Comparison of ENCODE assay signal across 21 mouse cellular contexts in genomic region chr17:56471136-56471535, GRCm38 (mm10). TPM values are rescaled to one million over a fixed set of nuclear protein-coding genes. Genes with fewer than 3 reads are reported as not detected.
DNase-seq lines count a peak whose midpoint lies in the region; ATAC-seq lines count a peak whose summit lies in the region.
"Had no signal": no experiment of that assay in that cellular context is flagged by ENCODE, and none has a peak within 500 bp of the region (broad histone marks: within the 10 kb centered on the region; RNA-seq: fewer than 3 reads in every experiment).

No protein-coding gene starts in this region.

- peaks cover 32% of the 10 kb centered on the region for H3K27me3 ChIP-seq in kidney, embryonic 15.5 days
- peaks cover 21% of the 10 kb centered on the region for H3K27me3 ChIP-seq in kidney, embryonic 16.5 days (ENCODE audit: insufficient read depth, low read length)
- H3K27me3 ChIP-seq in midbrain, embryonic 14.5 days (ENCODE audit: control insufficient read depth, insufficient read depth, low read length), result no peaks in the 10 kb centered on the region

- WGBS in kidney, embryonic 15.5 days, result 79% methylated on average over 5 of the region's 5 CpGs
- WGBS in kidney, embryonic 16.5 days, result 67% methylated on average over 5 of the region's 5 CpGs
- WGBS in midbrain, embryonic 14.5 days, result 73% methylated on average over 5 of the region's 5 CpGs

- no peaks in the 10 kb centered on the region for H3K9me3 ChIP-seq in kidney, embryonic 15.5 days (replicated peaks)
- H3K9me3 ChIP-seq in kidney, embryonic 16.5 days (ENCODE audit: low read length), result 0 out of 2 replicates have a peak, but pooled peaks cover 3% of the 10 kb centered on the region
- no peaks in the 10 kb centered on the region for H3K9me3 ChIP-seq in midbrain, embryonic 14.5 days (ENCODE audit: control insufficient read depth, low read length)

- H3K36me3 ChIP-seq in kidney, embryonic 15.5 days, result 0 out of 2 replicates have a peak, but pooled peaks cover 2% of the 10 kb centered on the region
- H3K36me3 ChIP-seq in kidney, embryonic 16.5 days (ENCODE audit: insufficient read depth, low read length), result 0 out of 2 replicates have a peak, but pooled peaks cover 3% of the 10 kb centered on the region
- 0 out of 2 replicates have a peak, but pooled peaks cover 4% of the 10 kb centered on the region for H3K36me3 ChIP-seq in midbrain, embryonic 14.5 days (ENCODE audit: control insufficient read depth, insufficient read depth, low read length)
- H3K36me3 ChIP-seq: liver, embryonic 13.5 days had no signal

- peaks cover 98% of the 10 kb centered on the region for H3K4me1 ChIP-seq in kidney, embryonic 15.5 days
- peaks cover 84% of the 10 kb centered on the region for H3K4me1 ChIP-seq in kidney, embryonic 16.5 days (ENCODE audit: insufficient read depth, low read length)
- peaks cover 68% of the 10 kb centered on the region for H3K4me1 ChIP-seq in midbrain, embryonic 14.5 days (ENCODE audit: control insufficient read depth, insufficient read depth, low read length)

- DNase-seq in adrenal gland, adult (ENCODE audit: inconsistent age in 2 of 2, low spot score in 1 of 2), result peak; percentile 82 to 86
- DNase-seq in adrenal gland, postnatal 4 days (ENCODE audit: low spot score in 2 of 2), result no peak
- peak; percentile 66 to 75 for DNase-seq in adrenal gland, postnatal 36 days
- DNase-seq in midbrain, embryonic 14.5 days, result no peak
- no peak for DNase-seq in right cerebral cortex, postnatal 10 days (ENCODE audit: low spot score in 2 of 2)
- no peak for DNase-seq in embryo, embryonic 10.5 days (ENCODE audit: low spot score)
- DNase-seq: gastrocnemius, postnatal 36 days; heart, postnatal 36 days; liver, embryonic 13.5 days; thymus, adult 2 months had no signal

- ATAC-seq in kidney, embryonic 15.5 days (replicated peaks; ENCODE audit: low FRiP score), result no peak
- ATAC-seq in kidney, embryonic 16.5 days (ENCODE audit: low FRiP score, low TSS enrichment), result no peak
- no peak for ATAC-seq in midbrain, embryonic 14.5 days (ENCODE audit: low FRiP score, low TSS enrichment)
- ATAC-seq: intestine, postnatal 0 days; lung, postnatal 0 days had no signal

- H3K9ac ChIP-seq in kidney, embryonic 15.5 days, result no peak overlapping the region
- H3K9ac ChIP-seq in kidney, embryonic 16.5 days (replicated peaks; ENCODE audit: low read length), result no peak overlapping the region
- no peak overlapping the region for H3K9ac ChIP-seq in midbrain, embryonic 14.5 days (replicated peaks; ENCODE audit: low read length)
- H3K9ac ChIP-seq: liver, embryonic 13.5 days had no signal

- no peak overlapping the region for H3K4me2 ChIP-seq in kidney, embryonic 15.5 days
- H3K4me2 ChIP-seq in kidney, embryonic 16.5 days (replicated peaks; ENCODE audit: low read depth, low read length), result no peak overlapping the region
- H3K4me2 ChIP-seq in midbrain, embryonic 14.5 days (ENCODE audit: low read length), result peak overlapping the region; percentile 50; the same call in 1 of the 2 replicates

- 0 out of 2 replicates have a peak overlapping the region, but pooled peaks have one; percentile 91 for H3K27ac ChIP-seq in kidney, embryonic 15.5 days
- no peak overlapping the region for H3K27ac ChIP-seq in kidney, embryonic 16.5 days (ENCODE audit: low read length)
- no peak overlapping the region for H3K27ac ChIP-seq in midbrain, embryonic 14.5 days (replicated peaks; ENCODE audit: low read depth, low read length)

- H3K4me3 ChIP-seq in kidney, embryonic 15.5 days (replicated peaks), result no peak overlapping the region
- H3K4me3 ChIP-seq in kidney, embryonic 16.5 days (ENCODE audit: low read length), result no peak overlapping the region
- H3K4me3 ChIP-seq in midbrain, embryonic 14.5 days (replicated peaks; ENCODE audit: low read depth, low read length), result no peak overlapping the region

RNA-seq across cellular contexts. Expression of gene Ptprs, which starts 5.1 kb away (rescaled TPM):
- total RNA-seq in adrenal gland, postnatal 4 days (2021), result 100 to 1,000 TPM; 176 to 208 TPM
- 81.5 and 95.6 TPM in 2 replicates for polyA plus RNA-seq in kidney, embryonic 15.5 days (2015; fragmentation: Nextera tagmentation; extraction: Ambion mirVana)
- polyA plus RNA-seq in kidney, embryonic 16.5 days (2015; fragmentation: Nextera tagmentation; extraction: Ambion mirVana), result 76.1 and 87.2 TPM in 2 replicates
- 100 to 1,000 TPM; 157 to 172 TPM for total RNA-seq in adrenal gland, postnatal 36 days (2021)
- 304 and 345 TPM in 2 replicates for polyA plus RNA-seq in midbrain, embryonic 14.5 days (2014; fragmentation: Nextera tagmentation; extraction: Ambion mirVana)

RNA-seq across cellular contexts. Expression of gene Znrf4, which starts 41.1 kb away (rescaled TPM):
- total RNA-seq in adrenal gland, postnatal 4 days (2021), result not detected
- not detected in 2 replicates for polyA plus RNA-seq in kidney, embryonic 15.5 days (2015; fragmentation: Nextera tagmentation; extraction: Ambion mirVana)
- polyA plus RNA-seq in kidney, embryonic 16.5 days (2015; fragmentation: Nextera tagmentation; extraction: Ambion mirVana), result not detected in 2 replicates
- total RNA-seq in adrenal gland, postnatal 36 days (2021), result not detected
- polyA plus RNA-seq in midbrain, embryonic 14.5 days (2014; fragmentation: Nextera tagmentation; extraction: Ambion mirVana), result not detected in 2 replicates
- total RNA-seq: CH12.LX; gastrocnemius, postnatal 36 days; heart, postnatal 36 days; layer of hippocampus, postnatal 25 days; left cerebral cortex, postnatal 36 days had no signal
- polyA plus RNA-seq: cerebellum, adult 2 months; heart, embryonic 12.5 days; intestine, postnatal 0 days; liver, embryonic 13.5 days; lung, postnatal 0 days; small intestine, adult 2 months; stomach, embryonic 14.5 days had no signal

Comparison
In these comparisons a context has a peak if more than half of its experiments do, and no peak if none do; other contexts are left out.
1. DNase-seq: peak in adrenal gland, adult (2 of 2) and adrenal gland, postnatal 36 days (2 of 2); none in adrenal gland, postnatal 4 days (0 of 2), midbrain, embryonic 14.5 days (single experiment), right cerebral cortex, postnatal 10 days (0 of 2) and embryo, embryonic 10.5 days (single experiment).